Mouse (Mus musculus): ENCODE measurements at regions not wholly inside any gene's neighbourhood (a gene's known extent, or its start where the extent isn't known, plus 50 kb on each side); places are given as distances from the start of the nearest gene placed in this dataset.

GRCm38 (mm10) chr10:87686785-87687184 is 165.2 kb downstream of the Pah start:
- TF ChIP-seq CTCF (IDR thresholded peaks at IDR 0.05; ENCODE audit: borderline replicate concordance, insufficient read depth, low read depth, low read length) (no peak), POLR2A (IDR thresholded peaks at IDR 0.05; ENCODE audit: borderline replicate concordance, insufficient read depth, low read length) (no peak)
